Mouse (Mus musculus) heart, embryonic 16.5 days (tissue): ENCODE measurements around the gene Sesn1. TPM values are rescaled to one million over a fixed set of nuclear protein-coding genes. Genes with fewer than 3 reads are reported as not detected.

ENCODE experiments used
- ATAC-seq: fragments of 200-750 bp; cut with Nextera tagmentation; replicated peaks from 2 replicates; pipeline ENCODE4 v1.8.0; 2017; ENCODE audit warnings: moderate number of reproducible peaks; ENCODE audit not compliant: insufficient read depth, low FRiP score; ENCODE audit errors: extremely low read depth
- H3K27ac ChIP-seq: fragments of 300-500 bp; sonication (generic); 2 replicates; pipeline ENCODE4 v1.5.1; 2014; ENCODE audit warnings: mild to moderate bottlenecking, low read length, control low read depth, moderate library complexity
- H3K27me3 ChIP-seq: fragments of 300-500 bp; sonication (generic); 2 replicates; pipeline ENCODE4 v1.6.1; 2014; ENCODE audit warnings: low read length, mixed read lengths; ENCODE audit not compliant: control insufficient read depth, insufficient read depth
- H3K36me3 ChIP-seq: fragments of 300-500 bp; sonication (generic); 2 replicates; pipeline ENCODE4 v1.6.1; 2014; ENCODE audit not compliant: control insufficient read depth, insufficient read depth
- H3K4me1 ChIP-seq: fragments of 300-500 bp; sonication (generic); 2 replicates; pipeline ENCODE4 v1.6.1; 2014; ENCODE audit warnings: low read length, mixed read lengths; ENCODE audit not compliant: control insufficient read depth, insufficient read depth
- H3K4me2 ChIP-seq: fragments of 300-500 bp; sonication (generic); 2 replicates; pipeline ENCODE4 v1.6.1; 2014; ENCODE audit warnings: low read depth, mild to moderate bottlenecking, control low read depth, low read length
- H3K4me3 ChIP-seq: fragments of 300-500 bp; sonication (generic); 2 replicates; pipeline ENCODE4 v1.5.1; 2014; ENCODE audit warnings: mild to moderate bottlenecking, control low read depth, low read length
- H3K9ac ChIP-seq: fragments of 300-500 bp; sonication (generic); 2 replicates; pipeline ENCODE4 v1.6.1; 2014; ENCODE audit warnings: low read length, control low read depth
- H3K9me3 ChIP-seq: fragments of 300-500 bp; sonication (generic); replicated peaks from 2 replicates; pipeline ENCODE4 v1.6.1; 2016; ENCODE audit warnings: low read length; ENCODE audit not compliant: control insufficient read depth
- WGBS: fragments of 180-500 bp; shearing (Covaris S2); extraction: QIAGEN DNeasy Blood & Tissue Kit; methylation state at CpG from one replicate; pipeline ENCODE4 v1.1.7; 2014; 5-methylcytosine and 5-hydroxymethylcytosine counted together
- polyA plus RNA-seq: library from polyadenylated mRNA; unstranded; fragments of >200 nt; fragmentation: Nextera tagmentation; extraction: Ambion mirVana; gene quantifications from 2 replicates; pipeline ENCODE4 v1.2.1, GENCODE M21; 2015

The Sesn1 gene
- polyA plus RNA-seq, 1 experiment from 2014 or later, result 45.2 TPM

DNA sequence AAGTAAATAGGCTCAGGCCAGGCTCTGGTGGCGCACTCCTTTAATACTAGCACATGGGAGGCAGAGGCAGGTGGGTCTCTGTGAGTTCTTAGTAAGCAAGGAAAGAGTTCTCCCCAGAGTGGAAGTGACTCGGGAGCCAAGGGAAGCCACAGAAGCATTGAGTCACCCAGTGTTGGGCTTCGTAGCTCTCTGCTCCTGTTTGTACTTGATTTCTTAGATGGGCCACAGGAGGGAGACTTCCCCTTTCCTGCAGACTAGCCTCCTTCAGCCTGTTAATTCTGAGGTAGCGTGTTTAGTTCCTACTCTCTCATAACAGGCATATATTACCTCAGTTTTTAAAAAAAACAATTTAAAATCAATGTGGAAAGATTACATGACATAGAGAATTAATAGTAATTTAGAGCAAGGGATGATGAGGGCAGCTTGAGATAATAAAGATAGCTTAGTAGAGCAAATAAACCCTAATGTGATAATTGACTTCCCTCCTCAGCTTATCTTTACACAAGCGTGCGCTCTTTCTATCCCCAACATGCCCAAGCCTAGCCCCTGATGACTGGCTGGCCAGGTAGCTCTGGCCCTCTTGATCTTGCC is 16.9 kb downstream of the Sesn1 start:
- Histone ChIP-seq H3K36me3 (no peaks in the 10 kb centered on the region), H3K27me3 (no peaks in the 10 kb centered on the region), H3K27ac (no peak overlapping the region), H3K4me2 (no peak overlapping the region), H3K4me1 (peaks cover 34% of the 10 kb centered on the region), H3K9me3 (no peaks in the 10 kb centered on the region), H3K4me3 (no peak overlapping the region), H3K9ac (no peak overlapping the region)
- ATAC-seq, result no peak
- WGBS, result 78% methylated on average over 6 of the region's 6 CpGs

DNA sequence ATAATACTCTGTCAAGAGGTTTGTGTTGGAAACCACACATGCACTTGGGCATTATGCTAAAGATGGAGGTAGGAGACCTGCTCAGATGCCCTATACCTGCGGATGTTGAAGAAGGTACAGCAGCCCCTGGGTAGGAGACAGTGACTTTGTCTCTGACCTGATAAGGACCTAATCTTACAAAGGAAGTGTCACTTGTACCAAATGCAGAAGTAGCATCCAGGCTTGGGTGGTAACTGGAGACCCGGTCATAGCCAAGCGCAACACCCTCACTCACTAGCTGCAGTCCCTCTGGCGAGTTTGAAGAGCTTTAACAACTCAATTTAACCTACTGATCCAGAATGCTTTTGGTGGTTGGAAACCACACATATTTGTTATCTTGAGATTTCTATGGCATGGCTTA is 18.0 kb downstream of the Sesn1 start:
- Histone ChIP-seq H3K36me3 (no peaks in the 10 kb centered on the region), H3K4me3 (no peak overlapping the region), H3K4me2 (no peak overlapping the region), H3K27ac (no peak overlapping the region), H3K9ac (no peak overlapping the region), H3K4me1 (peaks cover 24% of the 10 kb centered on the region), H3K27me3 (no peaks in the 10 kb centered on the region), H3K9me3 (no peaks in the 10 kb centered on the region)
- WGBS, result 83% methylated on average over 4 of the region's 4 CpGs
- no peak for ATAC-seq

DNA sequence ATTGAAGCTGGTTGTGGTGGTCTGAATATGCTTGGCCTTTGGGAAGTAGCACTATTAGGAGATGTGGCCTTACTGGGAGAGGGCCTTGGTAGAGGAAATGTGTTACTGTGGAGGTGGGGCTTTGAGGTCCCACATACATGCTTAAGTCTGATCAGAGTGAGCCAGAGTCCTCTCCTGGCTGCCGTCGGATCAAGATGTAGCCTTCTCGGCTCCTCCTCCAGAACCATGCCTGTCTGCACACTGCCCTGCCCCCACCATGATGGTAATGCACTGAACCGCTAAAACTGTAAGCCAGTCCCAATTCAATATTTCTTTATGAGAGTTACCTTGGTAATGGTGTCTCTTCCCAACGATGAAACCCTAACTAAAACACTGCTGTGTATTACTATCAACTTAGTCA is 19.5 kb downstream of the Sesn1 start:
- ATAC-seq, result no peak

DNA sequence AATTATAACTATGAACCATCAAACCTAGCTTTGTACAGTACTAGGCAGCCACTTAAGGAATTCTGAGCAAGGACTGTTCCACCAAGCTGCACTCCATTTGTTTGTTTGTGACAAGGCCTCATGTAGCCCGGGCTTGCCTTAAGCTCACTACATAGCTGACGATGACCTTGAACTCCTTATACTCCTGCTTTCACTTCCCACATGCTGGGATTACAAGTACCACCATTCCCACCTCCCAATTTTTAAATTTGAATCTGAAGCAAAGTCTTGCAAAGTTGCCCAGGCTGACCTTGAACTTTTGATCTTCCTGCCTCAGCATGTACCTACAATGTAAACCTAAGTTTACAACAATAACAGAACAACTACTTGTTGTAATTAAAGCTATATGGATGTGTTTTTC is 20.2 kb downstream of the Sesn1 start:
- no peaks in the 10 kb centered on the region for H3K27me3 ChIP-seq
- H3K9me3 ChIP-seq, result no peaks in the 10 kb centered on the region
- no peaks in the 10 kb centered on the region for H3K36me3 ChIP-seq
- H3K4me1 ChIP-seq, result peaks cover 16% of the 10 kb centered on the region
- 91% methylated on average over 2 of the region's 2 CpGs for WGBS
- H3K4me2 ChIP-seq, result no peak overlapping the region
- ATAC-seq, result no peak
- H3K4me3 ChIP-seq, result no peak overlapping the region
- peak overlapping the region; percentile 62 for H3K27ac ChIP-seq
- no peak overlapping the region for H3K9ac ChIP-seq

More for the DNA sequence above, 19.5 kb downstream of the Sesn1 start:
- no peak overlapping the region for H3K4me3 ChIP-seq
- no peak overlapping the region for H3K9ac ChIP-seq
- no peak overlapping the region for H3K4me2 ChIP-seq
- peaks cover 18% of the 10 kb centered on the region for H3K4me1 ChIP-seq
- no peak overlapping the region for H3K27ac ChIP-seq
- H3K36me3 ChIP-seq, result no peaks in the 10 kb centered on the region
- H3K27me3 ChIP-seq, result no peaks in the 10 kb centered on the region
- 84% methylated on average over 5 of the region's 5 CpGs for WGBS
- H3K9me3 ChIP-seq, result no peaks in the 10 kb centered on the region

DNA sequence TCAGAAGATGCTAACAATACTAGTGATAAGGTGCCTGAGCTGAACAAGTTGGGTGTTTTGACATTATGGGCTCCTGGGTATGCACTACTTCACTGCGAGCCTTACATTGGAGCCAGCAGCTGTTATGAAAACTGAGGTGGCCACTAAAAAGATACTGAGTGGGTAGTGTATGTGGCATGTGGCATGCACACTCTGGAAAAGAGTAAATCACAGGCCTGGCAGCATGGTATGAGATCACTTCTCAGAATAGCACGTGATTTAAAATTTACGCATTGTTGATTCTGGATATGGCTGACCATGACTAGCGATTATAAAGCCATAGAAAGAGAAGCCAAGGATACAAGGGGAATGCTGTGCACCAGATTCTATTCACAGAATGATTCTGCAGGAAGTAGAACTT is 20.7 kb downstream of the Sesn1 start:
- peak overlapping the region; percentile 46; the same call in 1 of the 2 replicates for H3K9ac ChIP-seq
- WGBS, result 43% methylated on average over 4 of the region's 4 CpGs
- peaks cover 16% of the 10 kb centered on the region for H3K4me1 ChIP-seq
- no peak for ATAC-seq
- no peak overlapping the region for H3K4me3 ChIP-seq
- no peaks in the 10 kb centered on the region for H3K9me3 ChIP-seq
- peak overlapping the region; percentile 62 for H3K27ac ChIP-seq
- no peaks in the 10 kb centered on the region for H3K27me3 ChIP-seq
- H3K4me2 ChIP-seq, result no peak overlapping the region; the same call in 1 of the 2 replicates
- H3K36me3 ChIP-seq, result no peaks in the 10 kb centered on the region

DNA sequence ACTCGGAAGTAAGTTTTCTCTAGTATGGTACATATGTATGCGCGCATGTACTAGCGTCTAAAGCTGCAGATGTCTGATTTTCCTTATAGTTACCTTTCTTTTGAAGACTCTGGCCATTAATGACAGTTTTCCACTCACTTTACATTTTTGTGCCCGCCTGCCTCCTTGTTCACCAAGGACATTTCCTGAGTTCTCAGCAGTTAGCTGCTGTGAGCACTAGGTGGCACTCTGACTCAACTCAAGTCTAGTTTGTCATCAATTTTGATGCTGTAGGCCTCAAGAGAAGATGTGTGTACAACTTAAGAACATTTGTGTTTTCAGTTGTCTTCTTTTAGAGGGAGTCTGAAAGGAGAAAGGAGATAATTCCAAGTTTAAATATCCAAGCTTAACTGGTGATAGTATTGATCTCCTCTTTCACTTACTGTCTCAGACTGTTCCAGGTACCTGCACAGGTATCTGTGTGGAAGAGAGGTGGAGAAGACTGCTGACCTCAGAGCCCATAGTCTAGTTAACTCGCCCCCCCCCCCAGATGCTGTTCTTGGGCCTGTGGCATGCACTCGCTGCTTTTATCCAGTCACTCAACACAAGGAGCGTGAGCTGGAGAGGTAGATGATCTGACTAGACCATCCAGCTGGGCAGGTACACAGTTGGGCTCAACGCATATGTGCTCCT is 21.3 kb downstream of the Sesn1 start:
- H3K4me2 ChIP-seq, result no peak overlapping the region; the same call in 1 of the 2 replicates
- H3K27me3 ChIP-seq, result no peaks in the 10 kb centered on the region
- peak overlapping the region; percentile 62 for H3K27ac ChIP-seq
- ATAC-seq, result peak; percentile 53; the same call in 1 of the 2 replicates
- H3K9me3 ChIP-seq, result no peaks in the 10 kb centered on the region
- peaks cover 16% of the 10 kb centered on the region for H3K4me1 ChIP-seq
- H3K9ac ChIP-seq, result peak overlapping the region; percentile 46; the same call in 1 of the 2 replicates
- 51% methylated on average over 9 of the region's 9 CpGs for WGBS
- no peaks in the 10 kb centered on the region for H3K36me3 ChIP-seq
- no peak overlapping the region for H3K4me3 ChIP-seq

DNA sequence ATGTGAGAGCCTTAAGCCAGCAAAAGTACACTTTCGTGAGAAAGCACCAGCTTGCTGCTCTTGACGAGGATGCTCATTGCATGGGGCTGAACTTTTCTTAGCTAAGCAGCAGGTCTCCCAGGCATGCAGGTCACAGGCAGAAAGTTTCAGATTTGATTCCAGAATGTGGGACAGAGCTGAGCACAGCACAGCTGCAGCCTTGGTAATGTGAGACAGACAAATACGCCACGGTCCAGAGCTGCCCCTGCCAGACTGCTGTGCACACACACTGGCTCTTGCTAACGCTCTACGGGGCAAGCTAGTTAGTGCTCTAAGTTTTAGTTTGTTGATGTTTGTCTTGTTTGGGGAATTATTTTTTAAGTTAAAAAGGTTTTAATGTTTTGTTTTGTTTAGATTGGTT is 22.5 kb downstream of the Sesn1 start:
- Histone ChIP-seq H3K9ac (no peak overlapping the region), H3K27ac (no peak overlapping the region)
- WGBS, result 69% methylated on average over 6 of the region's 6 CpGs

DNA sequence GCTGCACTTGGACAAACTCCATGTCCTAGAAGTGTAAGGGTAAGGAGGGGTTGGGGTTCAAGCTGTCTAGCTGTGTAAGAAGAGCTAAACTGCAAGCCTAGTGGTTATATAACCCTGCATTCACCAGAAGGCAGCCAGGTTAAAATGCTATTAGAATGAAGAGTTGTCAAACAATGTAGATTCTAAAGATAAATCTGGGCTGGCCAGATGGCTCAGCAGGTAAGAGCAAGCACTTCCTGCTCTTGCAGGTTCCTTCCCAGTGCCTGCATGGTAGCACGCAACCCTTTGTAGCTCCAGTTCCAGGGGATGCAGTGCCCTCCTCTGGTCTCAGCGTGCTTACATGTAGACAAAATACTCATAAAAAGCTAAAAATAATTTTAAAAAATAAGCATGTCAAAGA is 24.4 kb downstream of the Sesn1 start:
- Histone ChIP-seq H3K9me3 (peaks cover 5% of the 10 kb centered on the region; the same call in 1 of the 2 replicates), H3K4me3 (no peak overlapping the region), H3K9ac (no peak overlapping the region), H3K27ac (no peak overlapping the region), H3K27me3 (no peaks in the 10 kb centered on the region), H3K36me3 (no peaks in the 10 kb centered on the region), H3K4me2 (no peak overlapping the region), H3K4me1 (peaks cover 6% of the 10 kb centered on the region)
- ATAC-seq, result no peak
- 88% methylated on average over 2 of the region's 2 CpGs for WGBS

More for the DNA sequence above, 22.5 kb downstream of the Sesn1 start:
- Histone ChIP-seq H3K36me3 (no peaks in the 10 kb centered on the region), H3K4me3 (no peak overlapping the region), H3K4me1 (peaks cover 16% of the 10 kb centered on the region), H3K4me2 (no peak overlapping the region), H3K9me3 (peaks cover 4% of the 10 kb centered on the region; the same call in 1 of the 2 replicates), H3K27me3 (no peaks in the 10 kb centered on the region)
- ATAC-seq, result no peak

DNA sequence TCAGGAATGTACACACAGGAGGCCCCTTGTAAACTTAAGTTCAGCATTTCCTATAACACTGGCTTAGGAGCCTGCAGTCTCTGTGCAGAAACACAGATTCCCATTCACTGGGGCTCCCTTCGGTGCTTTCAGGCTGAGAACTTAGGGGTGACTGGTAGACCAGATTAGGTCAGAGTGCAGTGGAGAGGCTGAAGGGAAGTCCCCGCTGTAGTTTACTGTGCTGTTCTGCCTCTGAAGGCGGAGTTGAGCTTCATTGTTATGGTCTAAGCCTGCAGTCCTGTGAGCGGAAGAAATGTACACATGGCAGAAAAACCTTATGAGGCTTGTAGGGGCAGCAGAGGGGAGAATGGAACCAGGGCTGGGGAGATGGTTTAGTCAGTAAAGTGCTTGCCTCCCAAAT is 29.2 kb downstream of the Sesn1 start:
- Histone ChIP-seq H3K27ac (no peak overlapping the region), H3K4me1 (no peaks in the 10 kb centered on the region; the same call in 1 of the 2 replicates), H3K4me3 (no peak overlapping the region), H3K9me3 (peaks cover 5% of the 10 kb centered on the region; the same call in 1 of the 2 replicates), H3K36me3 (no peaks in the 10 kb centered on the region), H3K27me3 (no peaks in the 10 kb centered on the region), H3K4me2 (no peak overlapping the region), H3K9ac (no peak overlapping the region)
- WGBS, result 85% methylated on average over 4 of the region's 4 CpGs
- ATAC-seq, result no peak
